Mouse (Mus musculus) v-Abl transformed pro-B cells (cell line): ENCODE measurements around the gene Gm5134.

Experiments
- in situ Hi-C, 2 experiments: fragments of 400-800 bp; cut with MboI; formaldehyde crosslinking; loops; one replicate each; pipeline ENCODE4 v1.15.1; 2025; ENCODE audit not compliant: unreplicated experiment in 2 of 2

Gm5134 gene

DNA sequence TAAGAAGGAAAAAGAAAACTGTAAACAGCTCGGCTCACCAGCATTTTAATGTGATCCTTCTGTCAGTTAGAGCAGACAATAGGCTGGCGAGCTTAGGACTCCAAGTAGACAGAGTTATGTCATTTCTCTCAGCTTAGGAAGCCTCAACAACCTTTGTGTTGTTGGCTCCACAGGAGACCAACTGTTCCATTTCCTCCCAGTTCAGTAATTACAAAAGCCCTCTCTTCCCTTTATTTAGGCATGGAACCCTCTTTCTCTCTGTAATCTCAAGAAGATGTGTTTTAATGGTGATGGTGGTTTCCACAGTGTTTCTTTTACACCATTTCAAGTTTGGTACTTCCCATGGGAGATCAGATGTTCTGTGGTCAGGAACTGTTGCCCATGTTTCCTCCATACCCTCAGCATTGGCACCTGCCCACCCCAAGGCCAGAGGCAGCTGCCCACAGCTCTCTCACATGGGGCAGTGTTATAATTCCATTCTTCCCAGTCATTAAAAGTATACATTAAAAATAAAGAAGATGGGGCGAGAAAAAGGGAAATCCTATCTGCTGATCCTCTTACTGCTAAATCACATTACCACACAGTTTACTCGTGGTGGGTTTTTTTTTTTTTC lies 36.2 kb downstream of the Gm5134 start:
- in situ Hi-C loops, result loop anchor here in 1 of 2 experiments (5.0 kb wide), 1 partner anchor 42 kb away; the partner anchor contains the start of gene Zfp280b

DNA sequence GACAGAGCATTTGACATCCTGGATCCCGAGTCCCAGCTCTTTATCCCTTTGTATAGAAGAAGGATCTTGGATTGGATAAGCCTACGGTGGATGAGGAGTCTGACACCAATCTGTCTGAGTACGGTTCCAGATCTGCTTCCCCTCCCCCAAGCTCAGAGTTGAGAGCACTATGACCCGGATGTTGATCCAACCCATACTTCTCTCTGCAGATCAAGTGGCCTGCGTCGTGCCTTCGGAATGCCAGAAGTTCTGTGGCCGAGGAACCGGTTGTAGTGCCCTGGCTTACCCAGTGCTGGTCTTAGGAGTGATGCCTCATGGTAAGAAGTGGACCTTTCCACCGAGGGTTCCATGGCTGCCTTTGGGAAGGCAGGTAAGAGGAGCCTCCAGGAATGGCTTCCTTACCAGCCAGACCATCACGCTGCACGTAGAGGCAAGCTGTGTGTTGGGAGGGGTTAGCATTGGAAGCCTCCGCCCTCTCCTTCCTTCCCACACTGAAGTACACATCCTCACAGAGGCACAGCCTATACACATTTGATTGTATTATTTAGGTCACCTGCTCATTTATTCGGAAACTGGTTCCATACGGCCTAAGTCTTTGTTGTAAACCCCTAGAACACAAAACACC lies 39.4 kb downstream of the Gm5134 start:
- in situ Hi-C loops, result loop anchor here in 1 of 2 experiments (5.0 kb wide), 1 partner anchor 39 kb away; the partner anchor contains the start of gene Zfp280b

DNA sequence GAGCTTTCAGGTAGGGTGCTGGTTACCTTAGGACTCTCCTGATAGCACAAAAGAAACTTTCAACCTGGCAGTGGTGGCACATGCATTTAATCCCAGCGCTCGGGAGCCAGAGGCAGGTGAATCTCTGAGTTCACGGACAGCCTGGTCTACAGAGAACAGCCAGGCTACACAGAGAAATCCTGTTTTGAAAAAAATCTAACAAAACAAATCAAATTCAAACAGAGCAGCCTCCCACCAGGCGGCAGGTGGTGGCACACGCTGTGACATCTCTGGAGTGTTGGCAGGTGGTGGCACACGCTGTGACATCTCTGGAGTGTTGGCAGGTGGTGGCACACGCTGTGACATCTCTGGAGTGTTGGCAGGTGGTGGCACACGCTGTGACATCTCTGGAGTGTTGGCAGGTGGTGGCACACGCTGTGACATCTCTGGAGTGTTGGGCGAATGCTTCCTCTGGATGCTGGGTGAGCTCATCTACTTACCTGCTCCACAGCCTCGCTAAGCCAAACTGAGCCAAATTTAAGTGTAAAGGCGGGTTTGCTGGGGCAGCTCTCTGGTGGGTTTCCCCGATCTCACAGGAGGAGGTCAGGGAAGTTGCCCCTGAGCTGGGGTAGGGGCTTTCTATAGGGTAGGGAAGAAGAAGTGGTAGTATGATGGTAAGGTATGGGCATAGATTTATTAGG lies 40.4 kb downstream of the Gm5134 start:
- in situ Hi-C loops, result loop anchor here in 1 of 2 experiments (5.0 kb wide), 1 partner anchor 38 kb away; the partner anchor contains the start of gene Zfp280b

DNA sequence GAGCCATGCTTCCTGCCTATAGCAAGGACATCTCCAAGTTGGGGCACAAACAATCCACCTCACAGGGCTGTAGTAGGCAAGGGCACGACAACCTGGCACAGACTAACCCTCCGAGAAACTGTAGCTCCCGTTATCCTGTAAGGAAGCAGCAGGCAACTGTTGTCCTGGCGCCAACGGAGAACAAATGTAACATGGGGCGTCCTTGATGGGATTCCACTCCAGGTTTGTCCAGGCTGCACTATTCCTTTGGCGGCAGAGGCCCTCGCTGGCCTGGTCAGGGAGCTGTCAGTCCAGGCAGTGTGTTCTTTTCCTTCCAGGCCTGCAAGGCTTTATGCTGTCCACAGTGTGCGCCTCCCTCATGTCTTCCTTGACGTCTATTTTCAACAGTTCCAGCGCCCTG lies 41.1 kb downstream of the Gm5134 start:
- in situ Hi-C loops, result no loop called here

DNA sequence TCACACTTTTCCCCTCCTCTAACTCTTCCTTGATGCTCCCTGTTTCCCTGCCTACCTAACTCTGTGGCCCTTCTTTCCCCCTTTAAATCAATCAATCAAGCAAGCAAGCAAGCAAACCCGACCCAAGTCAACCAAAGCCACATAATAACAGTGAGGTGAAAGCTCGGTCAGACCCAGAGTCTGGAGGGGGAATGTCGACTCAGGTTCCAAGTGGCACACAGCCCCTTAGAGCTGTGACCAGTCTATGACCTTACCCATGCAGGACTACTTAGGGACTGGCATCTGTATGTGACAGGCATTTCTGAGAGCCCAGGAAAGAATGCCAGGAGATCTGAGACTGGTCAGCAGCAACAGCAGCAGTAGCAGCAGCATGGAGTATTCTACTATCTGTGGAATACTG lies 42.0 kb downstream of the Gm5134 start:
- in situ Hi-C loops, result no loop called here

DNA sequence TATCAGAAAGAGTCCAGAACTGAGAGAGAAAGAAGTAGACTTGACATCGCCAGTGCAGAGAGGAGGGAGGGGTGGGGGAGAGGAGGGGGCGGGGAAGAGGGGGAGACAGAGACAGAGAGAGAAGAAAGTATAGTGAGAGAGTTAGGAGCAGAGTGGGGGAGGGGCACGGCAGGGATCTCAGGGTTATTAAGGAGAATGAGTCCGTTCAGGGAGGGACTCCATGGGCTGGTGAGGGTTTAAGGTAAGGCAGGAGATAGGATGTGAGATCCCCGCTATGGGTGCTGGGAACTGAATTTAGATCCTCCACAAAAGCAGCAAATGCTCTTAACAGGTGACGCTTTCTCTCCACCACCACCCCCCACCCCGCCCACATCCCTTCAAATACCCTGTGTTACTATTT lies 46.8 kb downstream of the Gm5134 start:
- in situ Hi-C loops, result no loop called here

DNA sequence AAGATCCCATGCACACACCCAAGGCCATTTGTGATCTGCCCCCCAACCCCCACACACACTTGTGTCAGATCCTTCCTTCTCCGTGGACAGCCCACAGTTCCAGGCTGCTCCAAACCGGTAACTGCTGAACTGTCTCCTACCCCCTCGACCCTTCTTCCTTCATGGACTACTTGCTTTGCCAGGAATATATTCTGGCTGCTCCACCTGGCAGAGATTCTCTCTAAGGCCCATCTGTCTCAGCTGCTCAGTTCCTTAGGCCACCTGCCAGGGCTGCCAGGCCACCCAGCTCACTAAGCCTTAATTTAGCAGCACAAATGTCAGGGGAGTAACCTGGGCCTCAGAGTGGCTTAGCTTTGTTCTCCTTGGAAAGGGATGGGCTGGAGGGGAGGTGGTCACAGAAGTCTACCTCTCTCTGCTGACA lies 47.8 kb downstream of the Gm5134 start:
- in situ Hi-C loops, result no loop called here

DNA sequence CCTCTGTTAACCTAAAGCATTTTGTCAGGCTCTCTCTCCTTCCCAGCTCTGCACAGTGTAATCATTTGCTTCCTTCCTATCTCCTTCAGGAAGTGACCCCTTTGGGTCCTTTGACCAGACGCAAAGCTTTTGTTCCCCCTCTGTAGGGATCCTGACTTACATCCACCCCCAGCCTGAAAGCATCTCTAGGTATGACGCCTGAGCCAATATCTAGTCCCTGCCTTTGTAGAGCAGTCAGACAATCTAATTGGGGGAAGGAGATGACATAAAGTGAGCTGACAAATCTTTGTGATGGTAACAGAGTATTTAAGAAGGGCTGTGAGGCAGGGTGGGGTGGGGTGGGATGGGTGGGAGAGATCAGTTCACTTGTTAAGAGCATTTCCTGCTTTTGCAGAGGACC lies 48.3 kb downstream of the Gm5134 start:
- in situ Hi-C loops, result no loop called here

DNA sequence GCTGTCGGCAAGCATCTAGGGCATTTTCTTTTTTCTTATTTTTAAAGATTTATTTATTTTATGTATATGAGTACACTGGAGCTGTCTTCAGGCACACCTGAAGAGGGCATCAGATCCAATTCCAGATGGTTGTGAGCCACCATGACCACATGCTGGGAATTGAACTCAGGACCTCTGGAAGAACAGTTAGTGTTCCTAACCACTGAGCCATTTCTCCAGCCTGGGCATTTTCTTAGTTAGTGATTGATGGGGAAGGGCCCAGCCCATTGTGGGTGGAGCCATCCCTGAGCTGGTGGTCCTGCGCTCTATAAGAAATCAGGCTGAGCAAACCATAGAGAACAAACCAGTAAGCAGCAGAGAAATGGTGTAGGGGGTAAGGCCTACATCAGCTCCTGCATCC lies 48.9 kb downstream of the Gm5134 start:
- in situ Hi-C loops, result no loop called here

DNA sequence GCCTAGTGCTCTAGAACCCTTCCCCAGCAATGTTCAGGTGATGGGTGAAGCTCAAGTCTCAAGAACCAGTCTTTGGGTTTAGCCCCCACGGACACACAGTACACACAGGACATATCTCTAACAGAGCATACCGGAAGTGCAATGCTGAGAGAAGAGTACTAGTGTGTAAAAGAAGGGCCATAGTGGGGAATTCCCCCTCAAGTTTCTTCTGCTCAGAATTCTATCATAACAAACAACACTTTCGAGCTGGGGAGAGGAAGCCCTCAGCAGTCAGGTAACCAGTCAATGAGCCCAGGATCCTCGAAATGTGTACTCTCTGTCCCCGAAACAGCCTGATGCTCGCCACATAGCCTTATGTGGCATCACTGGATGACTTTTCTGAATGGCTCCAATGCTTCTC lies 52.1 kb downstream of the Gm5134 start:
- in situ Hi-C loops, result no loop called here

DNA sequence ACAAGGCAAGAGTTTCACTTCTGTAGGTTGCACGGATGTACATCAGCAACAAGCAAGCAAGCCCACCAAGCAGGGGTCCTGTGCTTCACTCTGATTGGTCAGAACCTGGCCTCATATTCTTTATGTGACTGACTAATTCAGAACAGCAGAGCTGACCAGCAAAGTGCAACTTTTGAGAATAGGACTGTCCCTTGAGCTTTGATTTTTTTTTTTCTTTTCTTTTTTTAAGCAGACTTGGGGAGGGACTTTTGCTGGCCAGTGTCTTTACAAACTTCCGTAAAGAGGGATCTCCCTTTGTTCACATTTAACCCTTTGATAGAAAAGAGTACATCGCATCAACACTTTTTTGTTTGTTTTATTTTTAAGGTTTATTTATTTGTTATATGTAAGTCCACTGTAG lies 55.5 kb downstream of the Gm5134 start:
- in situ Hi-C loops, result no loop called here

DNA sequence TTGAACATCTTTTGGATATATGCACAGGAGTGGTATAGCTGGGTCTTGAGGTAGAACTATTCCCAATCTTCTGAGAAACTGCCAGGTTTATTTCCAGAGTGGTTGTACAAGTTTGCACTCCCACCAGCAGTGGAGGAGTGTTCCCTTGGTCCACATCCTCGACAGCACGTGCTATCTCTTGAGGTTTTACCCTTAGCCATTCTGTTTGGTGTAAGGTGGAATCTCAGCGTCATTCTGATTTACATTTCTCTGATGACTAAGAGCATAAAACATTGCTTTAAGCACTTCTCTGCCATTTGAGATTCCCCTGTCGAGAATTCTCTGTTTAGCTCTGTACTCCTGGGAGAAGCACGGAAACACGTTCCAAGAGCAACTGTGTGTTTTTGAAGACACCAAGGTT lies 58.6 kb downstream of the Gm5134 start:
- in situ Hi-C loops, result no loop called here

DNA sequence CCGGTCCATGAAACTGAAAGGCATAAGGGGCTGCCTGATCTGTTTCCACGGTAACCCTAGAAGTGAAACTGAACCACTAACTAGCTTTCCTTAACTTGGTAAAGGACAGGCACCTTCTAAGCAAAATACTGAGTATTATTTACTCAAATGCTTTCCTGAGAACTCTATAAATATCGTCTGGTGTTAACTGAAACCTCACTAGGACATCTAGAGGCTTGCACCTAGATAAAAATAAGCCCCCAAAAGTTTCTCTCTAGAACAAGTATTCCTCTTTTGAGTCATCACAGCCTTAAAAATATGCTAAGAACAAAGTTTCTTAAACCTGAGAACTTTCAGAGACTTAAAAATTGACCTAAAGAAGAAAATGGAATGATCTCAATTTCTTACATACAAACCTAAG lies 62.6 kb downstream of the Gm5134 start:
- in situ Hi-C loops, result no loop called here

DNA sequence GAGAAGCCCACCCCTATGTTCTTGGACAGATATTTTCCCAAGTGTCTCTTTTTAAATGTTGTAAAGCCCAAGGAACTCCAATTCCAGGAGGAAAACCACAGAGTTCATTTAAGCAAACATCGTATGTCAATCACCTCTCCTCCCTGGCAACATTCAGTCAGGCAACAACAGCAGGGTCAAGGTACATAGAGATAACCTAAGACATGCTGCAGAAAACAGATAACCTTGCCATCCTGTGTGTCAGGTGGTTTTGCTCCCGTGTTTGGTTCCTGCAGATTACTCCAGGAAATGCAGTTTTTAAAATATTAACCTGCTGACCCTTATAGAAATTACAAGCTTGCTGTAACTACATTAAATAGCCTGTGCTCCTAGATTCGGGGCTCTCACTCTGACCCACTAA lies 67.4 kb downstream of the Gm5134 start:
- in situ Hi-C loops, result no loop called here

DNA sequence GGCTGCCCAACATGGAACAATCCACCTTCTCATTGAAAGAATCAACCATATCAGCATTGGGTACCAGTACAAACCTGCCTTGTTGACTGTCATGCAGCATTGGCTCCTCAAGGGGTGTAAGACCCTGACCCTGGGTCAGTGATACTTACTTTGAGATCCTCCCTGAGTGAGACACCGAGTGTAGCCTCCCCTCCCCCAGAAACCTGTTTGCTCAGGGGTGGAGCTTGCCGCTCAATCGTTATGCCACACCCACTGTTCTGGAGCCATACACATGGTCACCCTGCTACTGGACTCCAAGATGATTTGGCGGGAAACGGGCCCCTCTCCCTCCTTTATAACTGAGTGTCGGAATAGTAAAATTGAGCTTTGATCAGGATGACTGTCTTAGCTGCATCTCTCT lies 69.6 kb downstream of the Gm5134 start:
- in situ Hi-C loops, result no loop called here

DNA sequence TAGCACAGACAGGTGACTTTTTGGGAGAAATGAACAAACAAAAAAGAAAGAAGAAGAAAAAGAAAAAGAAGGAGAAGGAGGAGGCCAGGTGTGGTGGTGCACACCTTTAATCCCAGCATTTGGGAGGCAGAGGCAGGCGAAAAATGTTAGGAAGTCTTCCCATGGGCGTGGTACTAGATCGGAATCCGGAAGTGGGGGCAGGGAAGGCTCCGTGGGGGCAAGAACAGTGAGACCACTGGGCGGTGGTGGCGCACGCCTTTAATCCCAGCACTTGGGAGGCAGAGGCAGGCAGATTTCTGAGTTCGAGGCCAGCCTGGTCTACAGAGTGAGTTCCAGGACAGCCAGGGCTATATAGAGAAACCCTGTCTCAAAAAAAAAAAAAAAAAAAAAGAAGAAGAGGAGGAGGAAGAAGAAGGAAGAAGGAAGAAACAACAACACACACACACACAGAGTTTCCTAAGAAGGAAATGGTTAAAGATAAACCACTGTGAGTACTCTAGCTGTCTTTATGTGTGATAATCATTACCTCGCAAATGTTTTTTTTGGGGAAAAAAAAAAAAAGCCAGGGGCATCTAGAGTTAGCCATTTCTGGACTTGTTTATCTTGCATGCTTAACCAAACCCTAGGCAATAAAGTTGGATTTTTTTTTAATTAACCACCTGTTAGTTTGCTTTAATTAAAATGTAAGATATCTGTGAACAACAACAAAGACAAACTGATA lies 71.3 kb downstream of the Gm5134 start:
- in situ Hi-C loops, result no loop called here

DNA sequence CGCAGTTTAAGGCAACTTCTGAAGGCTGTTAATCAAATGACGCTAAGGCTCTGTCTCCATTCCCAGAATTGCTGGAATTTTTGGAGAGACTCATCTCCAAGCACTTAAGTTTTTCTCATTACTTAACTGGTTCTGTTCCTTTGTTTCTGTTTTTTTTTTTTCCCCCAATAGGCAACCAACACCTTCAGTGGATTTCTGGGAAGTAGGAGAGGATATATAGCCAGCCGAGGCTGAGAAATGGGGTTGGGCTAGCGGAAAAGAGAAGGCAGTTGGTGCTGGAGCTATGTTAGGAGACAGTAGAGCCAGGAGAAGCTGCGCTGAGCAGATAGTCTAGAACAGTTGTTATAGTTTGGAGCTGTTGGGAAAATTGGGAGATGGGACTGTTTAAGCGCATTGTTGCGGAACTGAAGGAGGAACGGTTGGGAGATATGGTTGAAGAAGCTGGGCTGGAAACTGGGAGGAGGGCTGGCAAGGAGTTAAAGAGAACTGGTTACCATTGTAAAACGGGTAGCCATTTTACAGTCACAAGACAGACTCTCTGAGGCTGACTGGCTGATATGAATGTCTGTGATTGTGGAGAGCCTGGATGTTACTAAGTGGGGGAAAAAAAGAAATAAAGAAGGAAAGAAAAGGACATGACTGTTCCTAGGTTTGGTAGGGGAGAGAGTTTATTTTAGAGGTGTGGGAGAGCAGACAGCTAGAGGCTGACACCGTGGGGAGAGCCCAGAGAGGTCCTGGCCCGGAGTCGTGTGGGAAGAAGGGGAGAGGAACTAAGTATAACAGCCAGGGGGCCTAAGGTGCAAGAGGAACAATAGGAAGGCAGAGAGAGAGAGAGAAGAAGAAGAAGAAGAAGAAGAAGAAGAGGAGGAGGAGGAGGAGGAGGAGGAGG lies 73.1 kb downstream of the Gm5134 start:
- in situ Hi-C loops, result no loop called here

DNA sequence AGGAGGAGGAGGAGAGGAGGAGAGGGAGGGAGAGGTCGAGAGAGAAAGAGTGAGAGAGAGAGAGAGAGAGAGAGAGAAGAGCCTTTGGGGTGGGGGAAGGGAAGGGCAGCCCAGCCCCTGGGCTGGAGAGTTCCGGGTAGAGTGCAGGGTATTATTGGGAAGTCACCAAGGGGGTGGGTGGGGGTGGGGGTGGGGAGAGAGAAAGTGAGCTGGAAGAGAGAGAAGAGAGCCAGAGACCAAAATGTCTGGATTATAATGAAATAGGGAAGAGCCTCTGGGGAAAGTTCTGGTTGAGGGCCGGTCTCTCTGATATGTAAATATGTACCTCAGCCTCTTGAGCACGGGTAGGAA lies 73.7 kb downstream of the Gm5134 start:
- in situ Hi-C loops, result no loop called here

DNA sequence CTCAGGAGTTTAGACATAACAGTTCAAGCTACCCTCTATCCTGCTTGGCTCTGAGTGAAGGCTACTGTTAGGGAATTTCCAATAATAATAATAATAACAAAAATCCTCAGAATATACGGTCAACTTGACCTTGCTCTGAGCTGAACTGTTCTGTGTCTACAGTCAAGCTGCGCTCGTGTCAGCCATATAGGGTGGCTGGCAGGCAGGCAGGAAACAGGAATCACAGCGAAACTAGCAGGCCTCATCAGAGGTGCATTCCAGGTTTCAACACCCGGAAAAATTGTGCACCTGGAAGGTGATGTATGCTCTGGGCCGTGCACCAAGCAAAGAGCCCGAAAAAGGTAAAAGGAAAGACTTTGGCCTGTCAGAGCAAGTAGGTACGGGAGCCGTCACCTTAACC lies 74.1 kb downstream of the Gm5134 start:
- in situ Hi-C loops, result no loop called here

DNA sequence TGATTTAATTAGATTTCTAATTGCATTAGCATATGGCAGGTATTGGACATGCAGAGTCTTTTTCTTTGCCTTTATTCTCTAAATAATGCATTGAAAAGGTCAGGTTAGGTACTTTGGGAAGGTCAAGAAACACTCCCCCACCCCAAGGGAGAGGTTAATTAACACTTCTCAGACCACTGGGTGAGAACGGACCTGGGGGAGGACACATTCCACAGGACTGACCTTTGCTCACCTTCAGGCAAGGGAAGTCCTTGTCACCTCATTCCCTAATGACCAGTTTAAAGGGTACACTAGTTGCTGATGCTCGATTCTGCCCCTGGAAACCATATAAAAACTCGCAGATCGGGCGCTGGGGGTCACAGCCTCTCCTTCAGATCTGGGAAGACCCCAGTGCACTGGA lies 75.0 kb downstream of the Gm5134 start:
- in situ Hi-C loops, result no loop called here
